Mouse (Mus musculus): ENCODE measurements around the gene Olfr517. TPM values are rescaled to one million over a fixed set of nuclear protein-coding genes. Genes with fewer than 3 reads are reported as not detected.

The Olfr517 gene
- not detected in 2 replicates for polyA plus RNA-seq (2012)

DNA sequence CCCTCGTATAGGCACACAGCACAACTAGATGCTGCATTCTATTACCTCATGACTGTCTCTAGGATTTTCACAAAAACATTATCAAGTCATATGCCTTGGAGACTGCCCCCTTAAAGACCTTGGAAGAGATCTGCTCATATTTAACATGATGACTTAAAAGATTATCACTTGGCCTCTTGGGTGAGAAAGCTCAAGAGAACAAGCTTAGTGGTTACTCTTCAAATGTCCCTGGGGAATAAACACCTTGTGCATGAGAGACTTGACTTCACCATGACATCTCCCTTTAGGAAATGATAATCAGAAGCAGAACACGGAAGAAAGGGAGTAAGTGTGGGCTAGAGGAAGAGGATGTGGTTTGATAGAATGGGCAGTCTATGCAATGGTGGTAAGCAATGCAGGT, at the start of gene Olfr517:
Gene Olfr517 (minus strand): TSS at position 101 of the 400 bp plus-strand sequence.
- no peak for TF ChIP-seq GATA1 (IDR thresholded peaks at IDR 0.05; ENCODE audit: low read length)

DNA sequence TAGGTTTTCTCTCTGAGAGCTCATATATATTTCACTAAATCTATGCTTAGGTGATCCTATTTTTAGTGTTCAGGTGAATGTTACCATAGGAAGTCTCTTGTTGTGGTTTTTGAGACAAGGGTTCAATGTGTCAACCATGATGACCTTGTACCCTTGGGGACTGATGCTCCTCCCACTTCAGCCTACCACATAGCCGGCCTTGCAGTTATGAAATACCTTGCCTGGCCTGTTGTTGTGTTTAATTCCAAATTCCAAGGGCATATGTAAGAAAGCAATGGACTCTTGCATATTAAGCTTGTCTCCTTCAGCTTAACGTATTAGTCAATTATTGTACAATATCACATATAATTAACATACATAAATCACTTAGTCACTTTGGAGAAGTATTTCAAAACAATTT, 31.8 kb upstream of the Olfr517 start:
- TF ChIP-seq GATA1 (IDR thresholded peaks at IDR 0.05; ENCODE audit: low read length) = no peak

DNA sequence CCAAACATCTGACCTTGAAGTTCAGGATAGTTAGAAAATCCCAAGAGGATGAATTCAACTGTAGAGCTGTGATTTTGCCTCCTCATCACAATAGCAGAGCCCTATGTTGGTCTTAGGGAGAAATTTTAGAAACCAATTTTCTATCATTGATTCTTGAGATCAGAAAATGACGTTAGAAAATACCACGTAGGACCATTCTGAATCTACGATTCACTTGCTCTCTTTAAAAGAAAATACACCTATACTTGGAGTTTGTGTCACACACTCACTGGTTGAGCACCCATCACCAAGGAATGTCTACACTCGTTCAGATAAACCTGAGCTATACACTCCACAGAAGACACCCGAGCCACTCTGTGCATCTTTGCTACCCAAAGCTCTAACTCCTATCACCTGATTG, 22.1 kb upstream of the Olfr517 start, which contains the start of gene Olfr519:
Gene Olfr519 (minus strand): TSS at position 101 of the 400 bp plus-strand sequence.
- TF ChIP-seq GATA1 (IDR thresholded peaks at IDR 0.05; ENCODE audit: low read length) = no peak

DNA sequence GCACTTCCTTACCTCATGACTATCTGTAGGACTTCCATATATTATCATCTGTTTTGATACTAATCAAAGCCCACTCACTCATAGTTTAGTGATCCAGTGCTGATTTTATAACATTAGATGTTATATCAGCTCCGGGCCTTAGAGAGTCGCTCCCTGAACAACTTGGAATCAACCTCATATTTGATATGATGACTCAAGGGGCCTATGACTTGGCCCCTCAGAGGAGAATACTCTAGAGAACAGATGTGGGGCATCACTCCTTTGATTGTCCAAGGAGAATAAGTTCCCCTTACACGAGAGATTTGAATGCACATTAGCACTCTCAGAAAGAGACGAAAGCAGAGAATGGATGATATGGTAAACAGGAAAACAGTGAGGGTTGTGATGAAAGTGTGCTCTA, 12.7 kb upstream of the Olfr517 start, which contains the start of gene Olfr518:
Gene Olfr518 (minus strand): TSS at position 101 of the 400 bp plus-strand sequence.
- TF ChIP-seq GATA1 (IDR thresholded peaks at IDR 0.05; ENCODE audit: low read length) = no peak

DNA sequence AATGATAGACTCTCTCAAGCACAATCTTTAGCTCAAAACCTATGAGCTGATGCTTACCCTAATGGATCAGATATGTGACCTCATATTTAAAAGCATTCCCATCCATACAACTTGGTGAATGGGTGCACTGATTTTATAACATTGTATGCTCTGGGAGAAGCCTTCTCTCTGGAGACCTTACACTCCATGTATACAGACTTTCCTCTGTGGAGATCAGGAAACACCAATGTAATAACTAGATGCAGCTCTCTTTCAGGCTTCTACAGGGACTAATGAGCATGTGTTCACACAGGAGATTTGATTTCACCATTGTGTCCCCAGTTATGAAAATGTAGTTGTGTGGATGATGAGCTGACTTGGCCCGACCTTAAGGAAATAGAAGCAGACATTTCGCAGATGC, 21.8 kb downstream of the Olfr517 start, which contains the start of gene Olfr516:
Gene Olfr516 (minus strand): TSS at position 101 of the 400 bp plus-strand sequence.
- TF ChIP-seq GATA1 (IDR thresholded peaks at IDR 0.05; ENCODE audit: low read length) = no peak

DNA sequence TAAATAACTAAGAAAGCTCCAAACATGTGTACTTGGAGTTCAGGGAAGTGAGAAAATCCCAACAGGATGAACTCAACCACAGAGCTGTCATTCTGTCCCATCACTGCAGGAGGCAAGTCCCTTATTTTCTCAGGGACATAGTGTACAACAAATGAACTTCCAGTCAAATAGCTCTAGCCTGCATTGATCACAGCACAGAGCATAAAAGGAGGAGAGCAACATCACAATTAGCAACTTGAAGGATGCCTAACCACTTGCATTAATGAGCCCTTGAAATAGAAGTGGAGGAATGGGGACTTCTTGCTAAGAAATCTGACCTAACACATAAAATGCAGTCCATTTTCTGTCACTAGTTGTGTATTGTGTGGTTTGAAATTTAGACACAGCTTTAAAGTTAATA, 46.3 kb downstream of the Olfr517 start, which contains the start of gene Olfr514:
Gene Olfr514 (minus strand): TSS at position 101 of the 400 bp plus-strand sequence.
- no peak for TF ChIP-seq GATA1 (IDR thresholded peaks at IDR 0.05; ENCODE audit: low read length)

Other genes with a start within 250 kb of the Olfr517 start
- gene Olfr508, start 242.4 kb downstream of the Olfr517 start, polyA plus RNA-seq (2012) = not detected in 2 replicates
- not detected in 2 replicates for gene Olfr509, start 220.5 kb downstream of the Olfr517 start, polyA plus RNA-seq (2012)
- gene Olfr510, start 206.0 kb downstream of the Olfr517 start, polyA plus RNA-seq (2012) = not detected in 2 replicates
- gene Olfr512, start 159.1 kb downstream of the Olfr517 start, polyA plus RNA-seq (2012) = not detected in 2 replicates
- not detected in 2 replicates for gene Olfr513, start 121.4 kb downstream of the Olfr517 start, polyA plus RNA-seq (2012)
- not detected in 2 replicates for gene Olfr514, start 46.4 kb downstream of the Olfr517 start, polyA plus RNA-seq (2012)
- gene Olfr516, start 21.9 kb downstream of the Olfr517 start, polyA plus RNA-seq (2012) = not detected in 2 replicates
- gene Olfr518, start 12.6 kb upstream of the Olfr517 start, polyA plus RNA-seq (2012) = not detected in 2 replicates
- not detected in 2 replicates for gene Olfr519, start 22.0 kb upstream of the Olfr517 start, polyA plus RNA-seq (2012)
- gene Nlrp10, start 57.8 kb upstream of the Olfr517 start, polyA plus RNA-seq (2012) = 0.04 and 0.05 TPM in 2 replicates
- gene Eif3f, start 62.0 kb upstream of the Olfr517 start, polyA plus RNA-seq (2012) = 626 and 785 TPM in 2 replicates
- not detected in 2 replicates for gene Tub, start 78.0 kb upstream of the Olfr517 start, polyA plus RNA-seq (2012)
- not detected in 2 replicates for gene Ric3, start 211.0 kb upstream of the Olfr517 start, polyA plus RNA-seq (2012)

Data from G1E-ER4 (cell line).